Mouse (Mus musculus) liver, postnatal 0 days (tissue): Measurements from ENCODE around the gene Gja5. TPM values are rescaled to one million over a fixed set of nuclear protein-coding genes. Genes with fewer than 3 reads are reported as not detected.
"Not testable (repeated sequence)": the region's sequence is repeated elsewhere in the genome, so short reads cannot be mapped to it uniquely, and the experiment has no call there.

Experiments used
- ATAC-seq: fragments of 200-750 bp; cut with Nextera tagmentation; 2 replicates; pipeline ENCODE4 v1.8.0; 2017; ENCODE audit warnings: mild to moderate bottlenecking, moderate library complexity
- DNase-seq: peaks from one replicate; pipeline ENCODE4 v3.0.0-alpha.2; 2016
- H3K27ac ChIP-seq: fragments of 300-500 bp; sonication (generic); 2 replicates; pipeline ENCODE4 v1.5.1; 2014; ENCODE audit warnings: antibody characterized with exemption, moderate library complexity, mild to moderate bottlenecking, low read depth
- H3K27me3 ChIP-seq: fragments of 300-500 bp; sonication (generic); 2 replicates; pipeline ENCODE4 v1.6.1; 2014; ENCODE audit warnings: low read length, control low read depth, mixed read lengths; ENCODE audit not compliant: insufficient read depth
- H3K36me3 ChIP-seq: fragments of 300-500 bp; sonication (generic); replicated peaks from 2 replicates; pipeline ENCODE4 v1.6.1; 2014; ENCODE audit warnings: mild to moderate bottlenecking, control low read depth, low read length, moderate library complexity, mixed read lengths; ENCODE audit not compliant: insufficient read depth
- H3K4me1 ChIP-seq: fragments of 300-500 bp; sonication (generic); 2 replicates; pipeline ENCODE4 v1.6.1; 2014; ENCODE audit warnings: antibody characterized with exemption, mild to moderate bottlenecking, control low read depth; ENCODE audit not compliant: insufficient read depth
- H3K4me2 ChIP-seq: fragments of 300-500 bp; sonication (generic); 2 replicates; pipeline ENCODE4 v1.6.1; 2014; ENCODE audit warnings: low read depth, mild to moderate bottlenecking, low read length, moderate library complexity, mixed read lengths
- H3K4me3 ChIP-seq: fragments of 300-500 bp; sonication (generic); 2 replicates; pipeline ENCODE4 v1.5.1; 2014; ENCODE audit warnings: low read depth, low read length
- H3K9ac ChIP-seq: fragments of 300-500 bp; sonication (generic); replicated peaks from 2 replicates; pipeline ENCODE4 v1.6.1; 2014; ENCODE audit warnings: mild to moderate bottlenecking, moderate library complexity
- H3K9me3 ChIP-seq: fragments of 300-500 bp; sonication (generic); 2 replicates; pipeline ENCODE4 v1.6.1; 2016; ENCODE audit warnings: mild to moderate bottlenecking, control low read depth, low read length, mixed read lengths
- CTCF ChIP-seq: sonication (generic); IDR thresholded peaks from 2 replicates; pipeline ENCODE4 v1.5.1; 2016; ENCODE audit warnings: antibody characterized with exemption, low read depth
- EP300 ChIP-seq: IDR thresholded peaks from 2 replicates; pipeline ENCODE4 v1.6.1; 2016; ENCODE audit warnings: antibody characterized with exemption, low read depth, mild to moderate bottlenecking
- WGBS: fragments of 180-500 bp; shearing (Covaris S2); extraction: QIAGEN DNeasy Blood & Tissue Kit; methylation state at CpG from one replicate; pipeline ENCODE4 v1.1.7; 2014; ENCODE audit not compliant: insufficient replicate concordance; 5-methylcytosine and 5-hydroxymethylcytosine counted together
- polyA plus RNA-seq: library from polyadenylated mRNA; unstranded; fragments of >200 nt; fragmentation: Nextera tagmentation; extraction: Ambion mirVana; gene quantifications from 2 replicates; pipeline ENCODE4 v1.2.1, GENCODE M21; 2015

Gja5 gene
- polyA plus RNA-seq, 1 experiment from 2014 or later = 1.4 TPM

DNA sequence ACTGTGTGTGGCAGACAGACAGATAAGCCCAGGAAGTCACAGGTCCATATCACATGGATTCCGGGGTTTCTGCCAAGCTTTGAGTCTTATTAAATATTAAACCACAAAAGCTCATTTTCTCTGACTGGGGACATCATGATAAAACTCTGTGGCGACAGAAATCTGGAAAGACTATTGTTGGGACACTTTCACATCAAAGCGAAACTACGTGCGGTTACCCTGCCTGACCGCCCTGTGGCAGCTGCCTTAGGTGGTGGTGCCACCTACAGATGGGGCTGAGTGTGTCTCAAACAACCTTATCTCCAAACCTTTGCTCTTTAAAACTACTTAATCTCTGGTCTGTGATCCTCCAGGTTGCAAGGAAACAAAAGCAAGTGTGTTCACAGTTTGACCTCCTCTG, 171.9 kb downstream of the Gja5 start:
- no peaks in the 10 kb centered on the region for H3K27me3 ChIP-seq
- H3K4me1 ChIP-seq = no peaks in the 10 kb centered on the region
- ATAC-seq (peak; percentile 64), DNase-seq (peak; percentile 41)
- no peaks in the 10 kb centered on the region for H3K36me3 ChIP-seq
- 16% methylated on average over 6 of the region's 6 CpGs for WGBS
- H3K9me3 ChIP-seq = no peaks in the 10 kb centered on the region
- peak overlapping the region; percentile 38; the same call in 1 of the 2 replicates for H3K9ac ChIP-seq
- no peak overlapping the region for H3K27ac ChIP-seq
- TF ChIP-seq EP300 (no peak), CTCF (peak; percentile 72)
- peak overlapping the region; percentile 47 for H3K4me2 ChIP-seq
- peak overlapping the region; percentile 24 for H3K4me3 ChIP-seq

DNA sequence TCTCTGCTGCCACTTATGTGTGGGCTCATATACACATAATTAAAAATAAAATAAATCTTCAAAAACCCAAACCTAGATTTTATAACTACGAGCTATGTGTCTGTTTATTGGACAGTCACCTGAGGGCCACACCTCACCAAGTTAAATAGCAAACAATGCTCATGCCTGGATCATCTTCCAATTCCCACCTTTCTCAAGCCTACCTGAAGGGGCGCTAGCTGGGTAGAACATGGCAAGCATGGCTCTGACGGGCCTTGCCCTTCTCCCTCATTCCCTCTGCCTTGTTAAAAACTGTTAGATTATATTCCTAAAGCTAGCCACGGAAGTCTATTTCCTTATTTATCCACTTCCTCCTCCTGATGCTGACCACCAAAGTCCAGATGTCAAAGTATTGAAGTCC, 173.9 kb downstream of the Gja5 start:
- WGBS = 42% methylated on average over 4 of the region's 4 CpGs
- ATAC-seq = no peak
- Histone ChIP-seq H3K9me3 (no peaks in the 10 kb centered on the region), H3K36me3 (no peaks in the 10 kb centered on the region), H3K27me3 (no peaks in the 10 kb centered on the region), H3K4me3 (no peak overlapping the region), H3K9ac (no peak overlapping the region), H3K27ac (no peak overlapping the region), H3K4me2 (no peak overlapping the region), H3K4me1 (no peaks in the 10 kb centered on the region)
- no peak for DNase-seq
- TF ChIP-seq CTCF (peak; percentile 21; the same call in 1 of the 2 replicates), EP300 (no peak)

DNA sequence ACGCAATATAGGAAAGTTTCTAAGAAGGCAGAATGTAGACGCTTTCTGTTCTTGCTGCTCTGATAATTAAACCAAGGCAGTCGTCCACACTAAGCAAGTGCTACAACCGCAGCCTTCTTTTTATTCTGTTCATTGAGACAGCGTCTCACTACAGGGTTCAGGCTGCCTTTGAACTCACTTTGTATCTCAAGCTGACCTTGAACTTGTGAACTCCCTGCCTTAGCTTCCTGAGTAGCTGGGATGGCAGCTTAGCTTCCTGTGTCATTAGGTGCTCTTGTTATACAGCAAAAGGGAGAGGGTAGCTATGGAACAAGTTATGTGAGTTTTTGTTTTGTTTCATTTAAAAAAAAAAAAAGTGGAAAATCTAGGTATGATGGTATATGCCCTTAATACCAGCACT, 177.7 kb downstream of the Gja5 start:
- Histone ChIP-seq H3K9me3 (no peaks in the 10 kb centered on the region), H3K36me3 (no peaks in the 10 kb centered on the region), H3K9ac (no peak overlapping the region), H3K4me2 (no peak overlapping the region), H3K27me3 (no peaks in the 10 kb centered on the region), H3K4me3 (no peak overlapping the region), H3K27ac (no peak overlapping the region), H3K4me1 (no peaks in the 10 kb centered on the region)
- DNase-seq = no peak
- WGBS = 72% methylated on average over 5 of the region's 5 CpGs
- no peak for ATAC-seq
- TF ChIP-seq EP300 = no peak
- TF ChIP-seq CTCF = no peak

DNA sequence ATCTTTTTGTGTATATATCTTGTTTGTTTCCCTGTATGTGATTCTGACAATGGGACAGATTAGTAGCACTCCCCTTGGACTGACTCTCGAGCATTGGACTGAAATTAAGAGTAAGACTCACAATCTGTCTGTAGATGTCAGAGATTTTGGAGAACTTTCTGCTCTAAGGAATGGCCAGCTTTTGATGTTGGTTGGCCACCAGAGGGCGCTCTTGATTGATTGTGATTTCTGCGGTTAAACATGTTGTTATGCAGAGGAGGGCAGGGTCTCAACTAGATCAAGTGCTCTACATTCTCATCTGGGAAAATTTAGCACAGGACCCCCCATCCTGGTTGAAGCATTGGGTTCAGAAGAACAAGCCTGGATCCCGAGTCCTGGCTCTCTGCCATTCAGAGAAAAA, 182.8 kb downstream of the Gja5 start:
- H3K4me2 ChIP-seq = no peak overlapping the region
- WGBS = 58% methylated on average over 4 of the region's 4 CpGs

DNA sequence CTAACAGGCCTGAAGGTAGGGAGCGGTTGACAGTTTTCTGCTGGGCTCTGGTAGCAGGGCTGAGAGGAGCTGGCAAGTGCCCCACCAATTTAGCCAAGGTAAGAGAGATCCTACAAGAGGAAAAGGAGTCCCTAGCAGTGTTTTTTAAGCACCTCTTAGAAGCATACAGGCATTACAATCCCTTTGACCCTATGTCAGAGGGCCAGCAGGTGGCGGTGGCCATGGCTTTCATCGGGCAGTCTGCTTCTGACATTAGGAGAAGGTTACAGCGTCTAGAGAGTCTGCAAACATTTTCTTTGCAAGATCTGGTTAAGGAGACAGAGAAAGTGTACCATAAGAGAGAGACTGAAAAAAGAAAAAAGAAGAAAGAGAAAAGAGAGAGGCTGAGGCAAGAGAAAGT, 183.8 kb downstream of the Gja5 start:
- not testable (repeated sequence) for ATAC-seq, H3K4me1 ChIP-seq, H3K9ac ChIP-seq, H3K9me3 ChIP-seq, H3K27me3 ChIP-seq, H3K36me3 ChIP-seq, H3K4me2 ChIP-seq, H3K27ac ChIP-seq, DNase-seq, H3K4me3 ChIP-seq
- WGBS = 77% methylated on average over 4 of the region's 4 CpGs

More for the DNA sequence above, 182.8 kb downstream of the Gja5 start:
- H3K9me3 ChIP-seq = no peaks in the 10 kb centered on the region
- no peak overlapping the region for H3K9ac ChIP-seq
- DNase-seq = peak; percentile 57
- TF ChIP-seq CTCF (peak; percentile 62), EP300 (no peak)
- H3K27ac ChIP-seq = no peak overlapping the region
- H3K4me3 ChIP-seq = no peak overlapping the region
- H3K4me1 ChIP-seq = no peaks in the 10 kb centered on the region
- no peak for ATAC-seq
- no peaks in the 10 kb centered on the region for H3K27me3 ChIP-seq
- H3K36me3 ChIP-seq = no peaks in the 10 kb centered on the region

DNA sequence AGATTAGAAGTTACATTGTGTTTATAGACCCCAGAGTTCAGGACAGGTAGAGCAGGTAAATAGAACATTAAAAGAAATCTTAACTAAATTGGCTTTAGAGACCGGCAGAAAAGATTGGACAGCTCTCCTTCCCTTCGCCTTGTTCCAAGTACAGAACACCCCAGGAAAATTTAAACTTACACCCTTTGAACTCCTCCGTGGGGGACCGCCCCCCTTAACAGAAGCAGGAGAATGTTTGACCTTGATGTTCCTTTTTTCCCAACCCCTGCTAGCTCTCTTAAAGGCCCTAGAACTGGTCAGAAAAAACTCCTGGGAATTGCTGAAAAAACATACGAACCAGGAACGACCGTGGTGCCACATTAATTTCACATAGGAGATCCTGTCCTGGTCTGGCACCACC, 187.5 kb downstream of the Gja5 start:
- not testable (repeated sequence) for H3K4me2 ChIP-seq, H3K9me3 ChIP-seq, H3K27ac ChIP-seq, H3K27me3 ChIP-seq, H3K4me3 ChIP-seq, DNase-seq, H3K36me3 ChIP-seq, H3K4me1 ChIP-seq, ATAC-seq, H3K9ac ChIP-seq
- 86% methylated on average over 7 of the region's 7 CpGs for WGBS

DNA sequence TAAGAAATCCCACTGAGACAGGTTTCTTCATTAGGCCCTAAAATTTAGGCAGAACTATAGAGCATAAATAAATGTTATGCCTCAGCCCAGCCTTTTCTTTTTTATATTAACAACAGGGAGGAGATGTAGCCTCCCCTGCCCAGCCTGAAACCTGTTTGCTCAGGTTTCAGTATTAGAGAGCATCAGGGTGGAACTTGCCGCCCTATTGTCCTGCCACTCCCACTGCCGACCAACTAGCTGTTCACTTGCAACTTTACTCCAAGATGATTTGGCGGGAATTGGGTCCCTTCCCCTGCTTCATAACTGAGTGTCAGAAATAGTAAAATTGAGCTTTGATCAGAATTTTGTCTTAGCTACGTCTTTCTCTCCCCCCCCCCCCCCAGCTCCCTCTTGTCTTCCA, 192.2 kb downstream of the Gja5 start:
- not testable (repeated sequence) for DNase-seq, H3K9me3 ChIP-seq, H3K27me3 ChIP-seq, H3K9ac ChIP-seq, H3K4me2 ChIP-seq, H3K4me3 ChIP-seq, ATAC-seq, H3K27ac ChIP-seq, H3K4me1 ChIP-seq, H3K36me3 ChIP-seq
- 76% methylated on average over 4 of the region's 4 CpGs for WGBS
